Mouse (Mus musculus): ENCODE data around the gene C1qtnf1. TPM values are rescaled to one million over a fixed set of nuclear protein-coding genes. Genes with fewer than 3 reads are reported as not detected.

C1qtnf1 gene
- polyA plus RNA-seq, 2 experiments = 1.1 to 1.4 TPM

GRCm38 (mm10) chr11:118428944-118429709 is 1.1 kb downstream of the C1qtnf1 start:
- H3K9ac ChIP-seq (replicated peaks) = no peak overlapping the region

GRCm38 (mm10) chr11:118430291-118430885 is 2.4 kb downstream of the C1qtnf1 start:
- TF ChIP-seq CTCF (IDR thresholded peaks at IDR 0.05; ENCODE audit: low read depth) = no peak
- no peak for TF ChIP-seq EP300 (IDR thresholded peaks at IDR 0.05; ENCODE audit: low read depth)
- DNase-seq (ENCODE audit: low read depth in 3 of 3, low spot score in 3 of 3) (no peak), ATAC-seq (ENCODE audit: insufficient read depth) (no peak)
- H3K4me2 ChIP-seq (ENCODE audit: low read depth) = no peak overlapping the region
- no peaks in the 10 kb centered on the region for H3K36me3 ChIP-seq (replicated peaks; ENCODE audit: control insufficient read depth, insufficient read depth, low read depth)
- H3K4me3 ChIP-seq (ENCODE audit: insufficient read depth in 1 of 2, low read depth in 2 of 2, low read length in 2 of 2) = no peak overlapping the region
- H3K27me3 ChIP-seq (ENCODE audit: control insufficient read depth, insufficient read depth, low read length) = no peaks in the 10 kb centered on the region
- H3K9ac ChIP-seq (replicated peaks) = no peak overlapping the region
- WGBS (ENCODE audit: insufficient replicate concordance) = 41% methylated on average over 4 of the region's 4 CpGs
- no peak overlapping the region for H3K27ac ChIP-seq
- peaks cover 0 to 4% of the 10 kb centered on the region in 2 experiments; a peak in 2 of 4 replicates for H3K4me1 ChIP-seq (replicated peaks; ENCODE audit: control insufficient read depth in 2 of 2, insufficient read depth in 2 of 2, low read length in 1 of 2)
- no peaks in the 10 kb centered on the region for H3K9me3 ChIP-seq (ENCODE audit: control insufficient read depth, low read length)

More at GRCm38 (mm10) chr11:118428944-118429709, 1.1 kb downstream of the C1qtnf1 start:
- Histone ChIP-seq H3K4me3 (ENCODE audit: insufficient read depth in 1 of 2, low read depth in 2 of 2, low read length in 2 of 2) (peak overlapping the region in 1 of 2 experiments; percentile 34; a peak in 1 of 4 replicates), H3K27me3 (ENCODE audit: control insufficient read depth, insufficient read depth, low read length) (no peaks in the 10 kb centered on the region), H3K4me1 (replicated peaks; ENCODE audit: control insufficient read depth in 2 of 2, insufficient read depth in 2 of 2, low read length in 1 of 2) (peaks cover 0 to 4% of the 10 kb centered on the region in 2 experiments; a peak in 2 of 4 replicates), H3K36me3 (replicated peaks; ENCODE audit: control insufficient read depth, insufficient read depth, low read depth) (no peaks in the 10 kb centered on the region), H3K9me3 (ENCODE audit: control insufficient read depth, low read length) (no peaks in the 10 kb centered on the region), H3K27ac (no peak overlapping the region), H3K4me2 (ENCODE audit: low read depth) (no peak overlapping the region)
- ATAC-seq (ENCODE audit: insufficient read depth) (no peak), DNase-seq (ENCODE audit: low read depth in 3 of 3, low spot score in 3 of 3) (no peak)
- TF ChIP-seq CTCF (IDR thresholded peaks at IDR 0.05; ENCODE audit: low read depth) (no peak), EP300 (IDR thresholded peaks at IDR 0.05; ENCODE audit: low read depth) (no peak)
- WGBS (ENCODE audit: insufficient replicate concordance) = 49% methylated on average over 8 of the region's 8 CpGs

DNA sequence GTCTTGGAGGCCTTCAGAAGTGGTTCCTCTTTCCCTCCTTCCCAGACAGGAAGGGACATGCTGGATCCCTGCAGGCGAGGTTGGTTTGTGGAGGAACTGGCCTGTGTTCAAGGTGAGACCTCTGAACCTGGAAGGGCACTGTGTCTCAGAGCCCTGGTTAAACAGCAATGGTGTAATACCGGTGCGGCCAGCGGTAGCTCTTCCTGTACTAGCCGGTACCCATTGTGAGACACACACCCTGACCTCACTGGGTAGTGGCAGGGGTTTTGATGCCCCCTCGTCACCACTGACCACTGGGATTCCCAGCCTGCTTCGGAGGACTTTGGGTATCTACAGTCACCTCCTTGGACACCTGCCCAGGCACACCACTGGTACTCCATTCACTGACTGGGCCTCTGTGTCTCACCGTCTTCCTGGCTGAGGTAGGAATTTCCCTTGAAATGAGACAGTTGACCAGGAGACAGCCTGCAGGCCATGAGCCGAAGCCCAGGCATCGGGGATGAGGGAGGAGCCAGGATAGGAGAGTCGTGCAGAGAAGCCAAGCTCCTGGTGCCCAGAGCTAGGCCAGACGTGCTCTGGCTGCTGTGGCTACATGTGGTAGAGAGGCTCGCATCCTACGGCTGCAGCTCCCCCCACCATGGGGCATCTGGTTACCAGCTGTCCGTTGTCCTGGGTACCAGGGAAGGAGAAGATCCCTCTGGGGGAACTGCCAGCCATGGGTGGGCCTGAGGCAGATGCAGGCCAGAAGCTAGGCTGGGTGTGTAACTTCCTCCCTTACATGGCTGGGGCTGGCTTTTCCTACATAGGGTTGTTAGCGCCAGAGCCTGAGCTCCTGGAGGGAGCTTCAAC is 3.3 kb downstream of the C1qtnf1 start:
- H3K4me2 ChIP-seq (ENCODE audit: low read depth) = no peak overlapping the region
- no peak overlapping the region for H3K27ac ChIP-seq
- H3K9me3 ChIP-seq (ENCODE audit: control insufficient read depth, low read length) = no peaks in the 10 kb centered on the region
- no peak overlapping the region for H3K9ac ChIP-seq (replicated peaks)
- H3K4me3 ChIP-seq (ENCODE audit: insufficient read depth in 1 of 2, low read depth in 2 of 2, low read length in 2 of 2) = no peak overlapping the region
- H3K27me3 ChIP-seq (ENCODE audit: control insufficient read depth, insufficient read depth, low read length) = no peaks in the 10 kb centered on the region
- 57% methylated on average over 16 of the region's 16 CpGs for WGBS (ENCODE audit: insufficient replicate concordance)
- no peak for DNase-seq (ENCODE audit: low read depth in 3 of 3, low spot score in 3 of 3)
- H3K4me1 ChIP-seq (replicated peaks; ENCODE audit: control insufficient read depth in 2 of 2, insufficient read depth in 2 of 2, low read length in 1 of 2) = peaks cover 0 to 4% of the 10 kb centered on the region in 2 experiments; a peak in 2 of 4 replicates
- no peak for ATAC-seq (ENCODE audit: insufficient read depth)
- H3K36me3 ChIP-seq (replicated peaks; ENCODE audit: control insufficient read depth, insufficient read depth, low read depth) = no peaks in the 10 kb centered on the region
- TF ChIP-seq CTCF (IDR thresholded peaks at IDR 0.05; ENCODE audit: low read depth) (no peak), EP300 (IDR thresholded peaks at IDR 0.05; ENCODE audit: low read depth) (no peak)

GRCm38 (mm10) chr11:118433398-118433868 is 5.4 kb downstream of the C1qtnf1 start:
- TF ChIP-seq CTCF (IDR thresholded peaks at IDR 0.05; ENCODE audit: low read depth) (no peak), EP300 (IDR thresholded peaks at IDR 0.05; ENCODE audit: low read depth) (no peak)
- no peak overlapping the region for H3K4me3 ChIP-seq (ENCODE audit: insufficient read depth in 1 of 2, low read depth in 2 of 2, low read length in 2 of 2)

More at GRCm38 (mm10) chr11:118433398-118433868, 5.4 kb downstream of the C1qtnf1 start:
- ATAC-seq (ENCODE audit: insufficient read depth) (no peak), DNase-seq (ENCODE audit: low read depth in 3 of 3, low spot score in 3 of 3) (no peak)
- H3K27ac ChIP-seq = no peak overlapping the region
- H3K4me2 ChIP-seq (ENCODE audit: low read depth) = no peak overlapping the region
- H3K9me3 ChIP-seq (ENCODE audit: control insufficient read depth, low read length) = no peaks in the 10 kb centered on the region
- no peaks in the 10 kb centered on the region; a peak in 2 of 4 replicates for H3K4me1 ChIP-seq (replicated peaks; ENCODE audit: control insufficient read depth in 2 of 2, insufficient read depth in 2 of 2, low read length in 1 of 2)
- H3K9ac ChIP-seq (replicated peaks) = no peak overlapping the region
- no peaks in the 10 kb centered on the region for H3K27me3 ChIP-seq (ENCODE audit: control insufficient read depth, insufficient read depth, low read length)
- no peaks in the 10 kb centered on the region for H3K36me3 ChIP-seq (replicated peaks; ENCODE audit: control insufficient read depth, insufficient read depth, low read depth)
- WGBS (ENCODE audit: insufficient replicate concordance) = 56% methylated on average over 10 of the region's 10 CpGs

Data from liver, embryonic 14.5 days (tissue).